Mouse (Mus musculus): ENCODE measurements around the gene Slc12a6. TPM values are rescaled to one million over a fixed set of nuclear protein-coding genes. Genes with fewer than 3 reads are reported as not detected.
"Not testable (repeated sequence)": the region's sequence is repeated elsewhere in the genome, so short reads cannot be mapped to it uniquely, and the experiment has no call there.

The Slc12a6 gene
- total RNA-seq, 2 experiments from 2014 or later = 20.4 to 25.2 TPM

DNA sequence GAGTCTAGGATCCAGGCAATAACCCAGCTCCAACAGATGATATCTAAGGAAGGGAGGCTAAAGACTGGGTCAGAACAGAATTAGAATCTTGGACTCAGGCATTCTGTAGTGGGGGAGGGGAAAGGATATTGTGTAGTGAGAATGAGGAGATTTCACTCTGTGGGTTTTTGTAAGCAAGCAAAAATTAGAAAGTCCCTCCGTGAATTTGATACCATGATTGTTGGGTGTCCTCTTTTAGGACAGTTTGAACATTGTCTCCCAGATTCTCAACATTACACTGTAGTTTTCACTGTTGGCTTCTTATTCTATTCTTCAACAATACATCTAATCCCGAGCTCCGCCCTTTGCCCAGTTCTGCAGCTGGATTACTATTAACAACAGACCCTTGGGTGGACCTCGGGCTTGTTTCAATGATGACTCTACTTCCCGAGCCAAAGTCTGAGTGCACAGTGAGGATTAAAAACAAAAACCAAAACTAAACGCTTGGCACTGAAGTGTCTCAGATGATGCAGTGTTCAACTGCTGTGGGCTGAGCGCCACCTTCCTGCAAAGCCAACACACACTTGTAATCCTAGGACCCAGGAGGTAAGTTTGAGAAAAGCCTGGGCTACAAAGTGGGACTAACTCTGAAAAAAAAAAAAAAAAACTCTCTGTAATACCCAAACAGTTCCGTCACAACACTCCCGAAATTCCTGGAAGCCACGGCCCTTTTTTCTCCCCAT lies 6.2 kb upstream of the Slc12a6 start, which contains the start of gene Nutm1:
TSS of gene Nutm1 (minus strand) at position 51 of the 722 bp plus-strand sequence.
- intact Hi-C loops (cut with DNase I; ENCODE audit: low total_unique reads) = no loop called here
- DNase-seq = peak; percentile 38

DNA sequence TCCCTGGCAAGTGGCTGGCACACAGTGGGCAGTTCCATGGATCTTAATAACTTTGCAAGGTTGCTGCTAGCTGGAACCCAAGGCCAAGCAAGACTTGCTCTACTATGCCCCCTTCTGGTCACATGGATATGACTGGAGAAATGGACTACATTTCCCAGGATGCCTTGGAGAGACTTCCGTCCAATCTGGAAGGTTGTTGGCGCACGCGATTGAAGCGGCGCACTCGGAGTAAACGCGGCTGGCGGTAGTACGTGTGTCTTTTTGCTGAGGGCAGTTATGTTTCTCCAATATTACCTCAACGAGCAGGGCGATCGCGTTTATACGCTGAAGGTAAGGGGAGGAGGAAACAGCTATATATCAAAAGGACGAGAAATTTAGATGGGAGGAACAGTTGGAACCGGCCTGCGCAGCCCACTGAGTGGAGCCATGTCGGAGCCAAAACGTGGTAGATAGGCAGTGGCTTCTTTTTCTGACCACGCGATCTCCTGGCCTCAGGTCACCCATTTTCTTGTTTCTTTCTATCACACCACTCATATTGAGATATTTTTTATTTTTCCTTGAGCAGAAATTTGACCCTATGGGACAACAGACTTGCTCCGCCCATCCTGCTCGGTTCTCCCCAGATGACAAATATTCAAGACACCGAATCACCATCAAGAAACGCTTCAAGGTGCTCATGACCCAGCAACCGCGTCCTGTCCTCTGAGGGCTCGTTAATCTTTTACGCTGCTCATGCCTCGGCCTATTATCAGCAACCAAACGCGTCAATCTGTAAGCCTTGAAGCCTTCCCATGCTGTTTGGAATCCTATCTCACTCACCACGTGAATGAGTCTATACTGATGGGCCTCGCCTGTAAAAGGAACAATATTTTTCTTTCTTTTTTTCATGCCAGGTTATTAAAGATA lies 3.6 kb upstream of the Slc12a6 start, which contains the start of gene Nop10:
TSS of gene Nop10 (plus strand) at position 179 of the 906 bp plus-strand sequence.
- peak; percentile 74 for DNase-seq
- intact Hi-C loops (cut with DNase I; ENCODE audit: low total_unique reads) = loop anchor here (10.0 kb wide), 1 partner anchor 73 kb away; no protein-coding TSS in a partner anchor

DNA sequence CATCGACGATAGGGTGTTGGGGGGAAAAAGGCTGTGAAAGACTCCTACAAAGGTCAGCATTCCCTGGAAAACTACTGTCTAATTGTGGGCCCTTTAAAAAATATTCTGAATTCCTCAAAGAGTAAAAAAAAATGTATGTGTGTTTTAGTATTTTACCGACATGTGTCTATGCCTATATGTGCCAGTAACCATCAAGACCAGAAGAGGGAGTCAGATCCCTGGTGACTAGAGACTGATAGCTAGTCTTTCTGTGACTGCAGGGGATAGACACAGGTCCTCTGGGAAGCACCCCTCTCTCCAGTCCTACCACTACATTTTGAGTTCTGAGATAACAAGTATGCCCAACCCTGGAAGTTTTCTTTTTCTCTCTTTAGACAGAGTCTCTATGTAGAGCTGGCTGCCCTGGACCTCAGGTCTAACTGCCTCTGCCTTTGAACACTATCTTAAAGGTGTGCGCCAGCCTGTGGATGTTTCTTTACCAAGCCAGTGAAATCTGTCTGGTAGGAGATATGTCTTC lies 2.8 kb upstream of the Slc12a6 start:
- intact Hi-C loops (cut with DNase I; ENCODE audit: low total_unique reads) = loop anchor here (10.0 kb wide), 1 partner anchor 72 kb away; no protein-coding TSS in a partner anchor
- DNase-seq = no peak

DNA sequence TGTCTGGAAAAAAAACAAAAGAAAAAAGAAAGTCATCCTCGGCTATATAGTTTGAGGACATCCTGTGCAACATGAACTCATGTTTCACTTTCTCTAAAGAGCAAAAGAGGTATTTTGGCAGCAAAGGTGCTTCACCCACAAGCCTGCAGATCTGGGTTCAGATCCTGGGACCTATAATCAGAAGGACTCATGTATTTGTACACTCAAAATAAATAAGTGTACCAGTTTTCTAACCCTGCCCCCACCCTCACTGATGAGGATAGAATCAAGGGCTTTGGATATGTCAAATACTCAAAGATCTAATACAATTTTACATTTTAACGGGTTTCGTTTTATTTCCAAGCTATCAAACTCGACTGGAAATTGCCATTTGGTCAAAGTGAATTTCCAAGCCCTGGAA lies 1.3 kb upstream of the Slc12a6 start:
- DNase-seq = no peak
- intact Hi-C loops (cut with DNase I; ENCODE audit: low total_unique reads) = loop anchor here (10.0 kb wide), 1 partner anchor 70 kb away; no protein-coding TSS in a partner anchor

DNA sequence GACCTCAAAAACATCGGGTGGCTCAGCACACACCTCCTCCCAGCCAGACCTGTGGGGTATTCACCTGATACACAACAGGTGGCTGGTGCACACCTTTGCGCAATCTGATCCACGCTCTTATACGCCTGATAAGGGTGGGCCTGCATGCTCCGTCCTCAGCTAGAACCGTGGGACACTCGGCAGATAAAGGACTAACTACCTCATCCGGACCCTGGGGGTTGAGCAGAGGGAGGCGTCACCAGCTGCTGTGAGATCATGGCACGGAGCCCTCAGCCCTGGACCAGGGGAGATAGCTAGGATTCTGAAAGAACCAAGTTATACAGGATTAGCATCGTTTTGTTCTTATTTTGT lies 592 bp downstream of the Slc12a6 start, which contains the start of gene Gm21985:
TSS of gene Gm21985 (plus strand) at position 73 of the 351 bp plus-strand sequence.
- intact Hi-C loops (cut with DNase I; ENCODE audit: low total_unique reads) = loop anchor here (10.0 kb wide), 1 partner anchor 69 kb away; no protein-coding TSS in a partner anchor
- peak; percentile 80 for DNase-seq

- intact Hi-C loops (cut with DNase I; ENCODE audit: low total_unique reads) = loop anchor here (10.0 kb wide), 1 partner anchor 68 kb away; no protein-coding TSS in a partner anchor
- DNase-seq = peak; percentile 24
Measured at GRCm38 (mm10) chr2:112266780-112267179, 1.2 kb downstream of the Slc12a6 start.

- no peak for DNase-seq
- intact Hi-C loops (cut with DNase I; ENCODE audit: low total_unique reads) = loop anchor here (10.0 kb wide), 1 partner anchor 67 kb away; no protein-coding TSS in a partner anchor
Measured at GRCm38 (mm10) chr2:112267547-112268269, 2.1 kb downstream of the Slc12a6 start.

DNA sequence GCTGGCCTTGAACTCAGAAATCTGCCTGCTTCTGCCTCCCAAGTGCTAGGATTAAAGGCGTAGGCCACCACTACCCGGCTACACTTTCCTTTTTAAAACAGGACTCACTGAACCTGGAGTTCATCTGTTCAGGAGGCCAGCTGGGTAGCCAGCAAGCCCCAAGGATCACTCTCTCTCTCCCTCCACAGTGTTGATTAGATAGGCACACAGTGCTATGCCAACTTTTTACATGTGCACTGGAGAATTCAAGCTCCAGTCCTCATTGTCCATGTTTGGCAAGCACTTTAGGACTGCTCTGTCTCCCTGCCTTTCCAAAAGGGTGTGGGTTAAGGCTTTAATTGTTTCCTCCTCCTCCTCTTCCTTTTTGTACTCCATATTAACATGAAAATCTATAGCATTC lies 4.4 kb downstream of the Slc12a6 start:
- intact Hi-C loops (cut with DNase I; ENCODE audit: low total_unique reads) = no loop called here
- DNase-seq = no peak

DNA sequence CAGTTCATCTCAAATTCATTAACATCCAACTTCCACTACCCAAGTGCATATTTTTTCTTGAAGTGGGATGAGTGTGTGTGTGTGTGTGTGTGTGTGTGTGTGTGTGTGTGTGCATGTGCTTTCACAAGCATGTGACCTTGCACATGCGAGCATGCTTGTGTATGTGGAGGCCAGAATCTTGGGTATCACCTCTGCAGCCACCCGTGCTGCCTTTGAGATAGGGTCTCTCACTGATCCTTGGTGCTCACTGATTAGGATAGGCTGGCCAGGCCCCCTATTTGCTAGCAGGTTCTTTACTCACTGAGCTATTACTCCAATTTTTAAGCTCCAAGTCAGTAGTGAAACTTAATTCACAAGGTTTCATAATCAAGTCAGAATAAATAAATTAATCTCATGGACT lies 7.3 kb downstream of the Slc12a6 start:
- DNase-seq = no peak
- intact Hi-C loops (cut with DNase I; ENCODE audit: low total_unique reads) = no loop called here

GRCm38 (mm10) chr2:112273474-112273873 lies 7.8 kb downstream of the Slc12a6 start:
- DNase-seq = no peak
- intact Hi-C loops (cut with DNase I; ENCODE audit: low total_unique reads) = no loop called here

- intact Hi-C loops (cut with DNase I; ENCODE audit: low total_unique reads) = no loop called here
- no peak for DNase-seq
Measured at GRCm38 (mm10) chr2:112276870-112277269, 11.2 kb downstream of the Slc12a6 start.

- intact Hi-C loops (cut with DNase I; ENCODE audit: low total_unique reads) = no loop called here
- DNase-seq = no peak
Measured at GRCm38 (mm10) chr2:112282846-112283245, 17.2 kb downstream of the Slc12a6 start.

GRCm38 (mm10) chr2:112284363-112285030 lies 18.9 kb downstream of the Slc12a6 start:
- DNase-seq = peak; percentile 45
- intact Hi-C loops (cut with DNase I; ENCODE audit: low total_unique reads) = no loop called here

GRCm38 (mm10) chr2:112285031-112285390 lies 19.4 kb downstream of the Slc12a6 start:
- intact Hi-C loops (cut with DNase I; ENCODE audit: low total_unique reads) = no loop called here
- DNase-seq = no peak

DNA sequence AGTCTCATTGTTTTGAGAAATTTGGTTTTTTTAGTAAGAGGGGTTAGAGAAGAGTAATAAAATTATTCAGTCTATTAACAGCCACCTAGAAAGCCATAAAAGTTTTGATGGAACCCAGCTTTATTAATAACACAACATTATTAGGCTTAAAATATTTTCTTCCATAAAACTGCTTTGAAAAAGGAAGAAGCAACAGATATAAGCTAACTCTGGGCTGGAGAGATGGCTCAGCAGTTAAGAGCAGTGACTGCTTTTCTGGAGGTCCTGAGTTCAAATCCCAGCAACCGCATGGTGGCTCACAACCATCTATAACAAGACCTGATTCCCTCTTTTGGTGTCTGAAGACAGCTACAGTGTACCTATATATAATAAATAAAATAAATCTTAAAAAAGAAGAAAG lies 20.4 kb downstream of the Slc12a6 start:
- DNase-seq; intact Hi-C loops (cut with DNase I; ENCODE audit: low total_unique reads): not testable (repeated sequence)

DNA sequence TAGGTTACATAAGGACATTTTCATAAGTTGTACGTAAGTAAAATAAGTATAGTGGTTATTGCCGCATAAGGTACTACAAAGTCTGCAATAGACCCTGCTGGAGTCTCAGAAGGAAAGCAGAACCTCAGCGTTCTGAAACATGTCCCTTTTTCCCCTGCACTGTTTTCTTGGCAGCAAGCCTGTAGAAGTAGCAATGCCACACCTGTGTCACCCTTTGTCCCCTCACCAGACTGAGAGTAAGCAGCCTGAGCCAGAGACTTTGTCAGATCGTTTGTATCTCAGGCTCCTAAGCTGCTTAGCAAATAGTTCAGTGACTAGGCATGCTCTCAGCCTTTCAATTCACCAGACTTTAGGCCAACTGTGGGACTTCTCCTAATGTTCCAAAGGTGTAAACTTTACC lies 21.4 kb downstream of the Slc12a6 start:
- intact Hi-C loops (cut with DNase I; ENCODE audit: low total_unique reads) = no loop called here
- no peak for DNase-seq

DNA sequence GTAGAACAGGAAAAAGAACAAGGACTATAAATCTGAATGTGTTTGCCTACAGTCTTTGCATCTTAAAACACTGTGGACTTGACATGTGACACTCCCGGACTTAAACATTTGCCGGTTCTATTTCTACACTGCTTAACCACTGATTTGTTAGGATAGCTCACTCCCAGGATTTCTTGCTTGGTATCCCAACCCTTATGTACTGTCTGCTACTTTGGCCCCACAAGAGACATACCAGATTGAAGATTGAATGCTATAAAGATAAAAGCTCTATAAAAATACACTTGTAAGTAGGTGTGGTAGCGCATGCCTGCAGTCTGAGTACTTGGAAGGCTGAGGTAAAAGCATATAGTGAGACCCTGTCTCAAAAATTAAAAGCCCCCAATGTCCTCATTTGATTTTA lies 23.9 kb downstream of the Slc12a6 start:
- DNase-seq = no peak
- intact Hi-C loops (cut with DNase I; ENCODE audit: low total_unique reads) = no loop called here

- intact Hi-C loops (cut with DNase I; ENCODE audit: low total_unique reads) = no loop called here
- no peak for DNase-seq
Measured at GRCm38 (mm10) chr2:112292823-112293222, 27.2 kb downstream of the Slc12a6 start.

- intact Hi-C loops (cut with DNase I; ENCODE audit: low total_unique reads) = no loop called here
- no peak for DNase-seq
Measured at GRCm38 (mm10) chr2:112296211-112296610, 30.6 kb downstream of the Slc12a6 start.

Measured in gastrocnemius, postnatal 14 days (tissue).